Mouse (Mus musculus): ENCODE data around the gene Fto.

The Fto gene

GRCm38 (mm10) chr8:91524865-91525250, 211.5 kb downstream of the Fto start:
- no peak for DNase-seq (ENCODE audit: low read depth, low spot score)

- DNase-seq (ENCODE audit: low read depth, low spot score), result peak; percentile 49
These were observed 212.1 kb downstream of the Fto start for GRCm38 (mm10) chr8:91525342-91525817.

- DNase-seq (ENCODE audit: low read depth, low spot score), result no peak
These were observed 215.6 kb downstream of the Fto start for GRCm38 (mm10) chr8:91528967-91529366.

DNA sequence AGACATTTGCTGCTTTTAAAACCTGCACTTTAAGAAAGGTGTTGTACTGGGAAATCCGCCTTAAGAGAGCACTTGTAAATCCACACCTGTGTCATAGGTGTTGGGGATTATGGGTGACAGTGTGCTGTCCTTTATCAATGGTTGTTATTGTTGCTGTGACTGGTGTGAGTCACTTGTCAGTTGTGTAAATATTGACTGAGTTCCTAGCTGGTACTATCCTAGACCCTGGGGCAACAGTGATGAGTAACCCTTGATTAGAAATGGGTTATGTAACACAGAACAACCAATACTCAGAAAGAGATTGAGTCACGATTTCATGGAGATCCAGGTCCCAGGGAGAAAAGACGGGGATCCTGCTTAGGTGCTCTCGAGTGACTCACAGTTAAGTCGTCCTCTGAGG, 216.4 kb downstream of the Fto start:
- DNase-seq (ENCODE audit: low read depth, low spot score), result no peak

- DNase-seq (ENCODE audit: low read depth, low spot score), result no peak
These were observed 217.3 kb downstream of the Fto start for GRCm38 (mm10) chr8:91530656-91531055.

DNA sequence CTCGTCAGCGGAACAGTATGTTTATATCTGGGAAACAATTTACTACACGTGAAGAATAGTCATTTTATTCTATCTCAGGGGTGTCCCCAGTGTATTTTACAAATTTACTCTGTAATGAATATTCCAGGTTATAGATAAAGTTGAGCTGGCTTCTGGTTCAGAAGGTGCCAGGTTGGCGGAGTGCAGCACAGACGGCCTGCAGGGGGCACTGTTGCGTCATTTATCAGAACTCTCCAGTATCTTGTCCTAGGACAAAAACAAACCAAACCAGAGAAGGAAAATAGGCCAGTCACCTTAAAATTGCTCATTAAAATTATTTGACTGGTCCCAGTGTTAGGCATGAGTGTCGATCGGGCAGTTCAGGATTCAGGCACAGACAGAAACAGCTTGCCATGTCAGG, 218.6 kb downstream of the Fto start:
- peak; percentile 74 for DNase-seq (ENCODE audit: low read depth, low spot score)

DNA sequence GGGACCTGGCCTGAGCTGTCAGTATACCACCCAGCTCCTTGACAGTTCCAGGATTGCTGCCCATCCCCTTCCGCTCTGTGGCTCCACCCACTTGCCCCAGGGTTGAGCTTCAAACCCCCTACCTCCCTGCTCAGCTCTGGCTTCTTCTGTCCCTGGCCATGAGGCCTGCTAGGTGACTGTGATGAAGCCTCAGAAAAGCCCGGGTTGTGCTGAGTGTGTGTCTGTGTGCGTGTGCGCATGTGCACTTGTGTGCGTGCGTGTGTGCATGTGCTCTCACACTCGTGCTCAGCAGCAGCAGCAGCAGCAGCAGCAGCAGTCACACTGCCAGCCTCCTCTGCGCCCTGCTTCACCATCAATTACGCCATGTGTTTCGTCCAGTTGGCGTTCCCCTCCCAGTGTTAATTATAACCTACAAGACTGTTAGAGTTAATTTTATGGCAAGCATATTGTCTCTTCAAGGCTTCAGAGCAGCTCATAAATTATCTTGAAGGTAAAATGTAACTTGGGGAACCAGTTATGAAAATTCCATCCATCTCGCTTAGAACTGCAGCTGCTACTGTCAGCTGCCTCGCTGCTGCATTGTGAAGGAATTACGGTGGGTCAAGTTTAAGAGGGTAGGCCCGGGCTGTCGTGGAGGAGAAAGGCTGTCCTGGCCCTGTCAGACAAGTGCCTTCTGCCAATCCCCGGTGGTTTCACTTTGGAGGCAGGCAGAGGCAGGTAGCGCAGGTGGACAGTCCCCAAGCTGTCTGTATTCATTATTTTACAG, 219.5 kb downstream of the Fto start:
- DNase-seq (ENCODE audit: low read depth, low spot score), result no peak

GRCm38 (mm10) chr8:91534752-91535151, 221.4 kb downstream of the Fto start:
- DNase-seq (ENCODE audit: low read depth, low spot score), result no peak

DNA sequence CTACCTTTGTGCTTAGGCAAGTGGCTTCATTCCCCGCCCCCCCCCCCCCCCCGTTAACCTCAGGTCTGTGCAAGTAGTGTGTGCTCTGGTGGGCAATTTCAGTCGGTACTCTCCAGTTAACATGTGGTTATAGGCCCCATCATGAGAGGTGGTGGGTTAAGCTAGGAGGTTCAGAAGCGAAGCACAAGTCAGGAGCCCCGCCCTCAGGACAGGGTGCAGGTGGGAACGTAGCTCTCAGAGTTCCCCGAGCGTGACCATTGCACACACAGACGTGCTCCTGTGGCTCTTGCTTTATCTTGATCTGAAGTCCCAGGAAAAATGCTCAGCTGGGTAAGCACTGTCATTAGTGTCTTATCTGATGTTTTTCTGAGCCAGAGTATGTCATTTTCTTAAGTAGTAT, 224.8 kb downstream of the Fto start:
- no peak for DNase-seq (ENCODE audit: low read depth, low spot score)

DNA sequence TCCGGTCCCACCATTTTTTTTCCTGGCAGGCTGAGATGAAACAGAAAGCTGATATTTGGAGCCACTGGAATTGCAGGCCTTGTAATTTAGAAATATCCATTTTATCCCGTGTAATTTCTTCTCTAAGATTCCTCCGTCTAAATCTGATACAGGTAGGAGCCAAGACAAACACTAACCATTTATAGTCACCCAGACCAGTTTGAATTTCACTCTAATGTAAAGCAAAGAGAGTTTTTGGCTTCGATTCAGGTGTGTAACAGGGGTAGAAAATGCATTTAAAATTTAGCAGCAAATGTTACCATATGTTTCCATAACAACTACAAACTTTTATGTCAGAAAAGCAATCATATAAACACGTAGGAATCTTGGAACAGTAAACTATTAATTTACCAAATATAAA, 225.6 kb downstream of the Fto start:
- DNase-seq (ENCODE audit: low read depth, low spot score), result no peak

DNA sequence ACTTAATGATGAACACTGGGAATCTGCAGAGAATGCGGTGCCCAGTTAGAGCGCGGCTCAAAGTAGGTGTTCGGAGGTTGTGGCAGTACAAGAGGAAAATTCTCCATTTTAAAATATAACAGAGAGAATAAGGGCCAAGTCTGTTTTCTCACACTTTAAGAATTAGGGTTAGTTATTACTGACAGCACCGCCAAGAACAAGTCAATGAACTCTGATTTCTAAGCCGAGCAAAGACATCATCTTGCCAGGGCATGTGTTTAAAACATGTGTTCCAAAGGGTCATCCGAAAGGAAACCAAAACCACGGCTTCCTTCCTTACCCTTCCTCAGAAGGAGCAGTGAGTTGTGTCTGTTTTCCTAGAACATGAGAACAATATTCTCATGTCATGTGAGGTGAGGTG, 226.3 kb downstream of the Fto start:
- no peak for DNase-seq (ENCODE audit: low read depth, low spot score)

GRCm38 (mm10) chr8:91541229-91541628, 227.9 kb downstream of the Fto start:
- DNase-seq (ENCODE audit: low read depth, low spot score), result no peak

DNA sequence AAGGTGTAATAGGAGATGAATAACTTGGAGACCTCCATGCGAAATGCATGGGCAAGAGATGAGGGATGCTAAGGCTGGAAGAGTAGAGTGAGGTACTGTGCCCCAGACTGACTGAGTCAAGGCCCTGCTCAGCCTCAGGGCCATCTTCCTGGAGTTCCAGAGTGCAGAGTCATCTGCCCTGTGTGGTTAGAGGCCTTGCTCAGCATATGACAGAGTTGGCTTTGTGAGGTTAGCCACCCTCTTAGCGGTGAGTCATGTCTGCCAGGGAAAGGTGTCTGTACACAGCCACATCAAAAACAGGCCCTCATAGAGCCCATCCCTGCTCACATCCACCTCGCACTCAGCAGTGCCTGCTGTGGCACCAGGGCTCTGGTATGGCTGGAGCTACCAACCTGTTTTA, 232.2 kb downstream of the Fto start:
- no peak for DNase-seq (ENCODE audit: low read depth, low spot score)

GRCm38 (mm10) chr8:91546599-91546998, 233.3 kb downstream of the Fto start:
- peak; percentile 56 for DNase-seq (ENCODE audit: low read depth, low spot score)

DNA sequence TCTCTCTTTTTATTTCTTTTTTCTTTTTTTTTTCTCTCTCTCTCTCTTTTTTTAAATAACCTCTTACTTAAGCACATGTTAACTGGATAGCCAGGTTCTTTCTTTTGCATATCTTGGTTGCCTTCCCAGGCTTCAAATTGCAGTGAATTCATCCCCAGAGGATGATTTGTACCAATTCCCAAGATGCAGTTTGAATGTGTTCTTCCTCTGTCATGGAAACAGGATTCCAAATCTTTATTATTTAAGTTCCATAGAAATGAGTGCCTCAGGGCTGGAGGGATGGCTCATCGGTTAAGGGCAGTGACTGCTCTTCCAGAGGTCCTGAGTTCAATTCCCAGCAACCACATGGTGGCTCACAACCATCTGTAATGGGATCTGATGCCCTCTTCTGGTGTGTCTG, 236.8 kb downstream of the Fto start:
- no peak for DNase-seq (ENCODE audit: low read depth, low spot score)

GRCm38 (mm10) chr8:91551166-91551765, 237.9 kb downstream of the Fto start:
- no peak for DNase-seq (ENCODE audit: low read depth, low spot score)

DNA sequence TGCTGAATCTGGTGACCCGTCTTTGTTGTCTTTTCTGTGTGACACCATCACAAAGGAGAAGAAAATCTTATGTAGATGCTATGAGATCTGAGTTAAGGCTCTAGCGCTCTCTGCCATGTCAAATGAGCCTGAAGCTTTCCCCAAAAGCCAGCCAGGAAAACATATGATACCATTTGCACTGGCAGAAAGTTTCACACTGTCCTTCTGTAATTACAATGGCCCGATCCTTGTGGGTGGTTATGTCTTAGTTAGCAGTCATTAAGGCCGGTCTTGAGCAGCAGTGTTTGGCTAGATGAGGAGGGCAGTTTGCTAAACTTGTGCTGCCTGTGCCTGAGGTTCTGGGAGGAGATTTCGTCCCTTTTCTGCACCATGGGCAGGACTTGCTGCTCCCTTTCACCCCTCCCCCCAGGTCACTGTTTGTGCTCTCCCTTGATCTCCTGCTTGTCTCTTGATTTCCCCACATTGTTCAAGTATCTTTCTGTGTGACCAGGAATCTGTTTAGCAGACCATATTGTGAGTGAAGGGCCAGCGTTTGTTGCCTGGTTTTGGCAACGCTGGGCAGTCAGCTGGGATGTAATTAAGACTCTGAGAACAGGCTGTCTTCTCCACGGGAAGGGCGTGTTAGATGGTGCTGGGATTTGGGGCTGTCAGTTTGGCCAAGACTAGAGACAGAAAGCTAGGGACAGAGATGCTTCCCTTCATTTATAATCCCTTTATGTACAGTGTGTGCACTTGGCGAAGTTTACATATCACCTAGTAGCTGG, 238.6 kb downstream of the Fto start:
- no peak for DNase-seq (ENCODE audit: low read depth, low spot score)

- no peak for DNase-seq (ENCODE audit: low read depth, low spot score)
These were observed 239.3 kb downstream of the Fto start for GRCm38 (mm10) chr8:91552635-91553034.

- no peak for DNase-seq (ENCODE audit: low read depth, low spot score)
These were observed 240.1 kb downstream of the Fto start for GRCm38 (mm10) chr8:91553387-91553786.

DNA sequence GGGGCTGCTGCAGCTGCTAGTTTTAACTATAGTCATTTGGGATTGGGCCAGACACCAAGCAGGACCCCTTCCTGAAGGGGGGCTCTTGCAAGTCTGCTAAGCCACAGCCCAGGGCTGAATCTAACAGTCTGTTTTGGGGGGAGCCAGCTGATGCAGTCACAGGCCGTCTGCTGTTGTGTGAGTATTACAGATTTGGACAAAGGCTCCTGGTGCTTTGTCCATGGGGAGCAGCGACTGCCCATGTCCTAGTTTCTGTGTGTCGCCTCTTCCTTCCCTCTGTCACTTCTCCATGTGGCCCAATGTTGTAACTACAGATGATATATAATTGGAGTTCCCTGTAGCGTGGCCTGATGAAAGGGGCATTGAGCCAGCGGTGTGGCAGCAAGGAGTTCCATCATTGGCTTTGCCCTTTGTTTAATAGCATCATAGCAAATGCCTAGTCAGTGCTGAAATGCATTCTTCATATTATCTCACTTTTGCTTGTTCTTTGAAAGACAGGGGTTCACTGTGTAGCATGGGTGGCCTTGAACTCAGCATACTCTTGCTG, 243.8 kb downstream of the Fto start:
- DNase-seq (ENCODE audit: low read depth, low spot score), result no peak

GRCm38 (mm10) chr8:91558408-91558807, 245.1 kb downstream of the Fto start:
- DNase-seq (ENCODE audit: low read depth, low spot score), result no peak

- no peak for DNase-seq (ENCODE audit: low read depth, low spot score)
These were observed 246.8 kb downstream of the Fto start for GRCm38 (mm10) chr8:91560017-91560591.

Measured in forelimb bud, embryonic 11.5 days (tissue).